Mouse (Mus musculus): ENCODE data around the gene Hist1h2ad. TPM values are rescaled to one million over a fixed set of nuclear protein-coding genes. Genes with fewer than 3 reads are reported as not detected.

The Hist1h2ad gene
- total and polyA plus RNA-seq, 3 experiments, result 13.2 to 744 TPM; not detected in 1

DNA sequence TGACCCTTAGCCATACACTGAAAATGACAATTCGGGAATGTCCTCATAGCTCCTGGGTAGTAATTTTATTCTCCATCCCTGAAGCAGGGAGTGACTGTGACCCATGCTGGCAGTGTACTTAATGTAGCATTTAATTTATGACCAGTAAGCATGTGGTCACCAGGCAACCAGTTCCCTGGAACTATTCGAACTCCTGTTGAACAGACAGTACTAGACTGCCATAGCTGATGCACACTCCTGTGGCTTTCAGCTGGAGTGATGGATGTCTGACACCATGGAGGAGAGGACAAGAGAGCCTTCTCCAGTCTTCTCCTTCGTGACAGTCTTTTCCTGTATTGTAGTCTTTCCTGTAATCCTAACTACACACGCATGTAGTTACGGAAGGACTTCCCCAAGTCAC, 45.2 kb upstream of the Hist1h2ad start:
- dilution Hi-C loops (cut with MboI; ENCODE audit: extremely low pct_ligation_motif_present, extremely low pct_unique_long_range_greater_than_20kb, low sequenced_read_pairs) (no loop called here), in situ Hi-C loops (cut with MboI; ENCODE audit: low pct_ligation_motif_present, low pct_unique_long_range_greater_than_20kb, low sequenced_read_pairs) (loop anchor here (10.0 kb wide), 1 partner anchor 1494 kb away; the partner anchor contains the start of genes Hist1h2ah and Hist1h2bk)
- peak overlapping the region; percentile 82; the same call in 1 of the 2 replicates for H3K4me2 ChIP-seq (ENCODE audit: insufficient read depth, low read depth, poor library complexity, severe bottlenecking)

GRCm38 (mm10) chr13:23529480-23530165, 44.6 kb upstream of the Hist1h2ad start:
- DNase-seq (ENCODE audit: extremely low read depth), result no peak
- Histone ChIP-seq H3K9me3 (replicated peaks; ENCODE audit: low read length) (no peaks in the 10 kb centered on the region), H3K27ac (ENCODE audit: insufficient read depth, low read depth) (no peak overlapping the region), H3K36me3 (replicated peaks in 1 of 2; ENCODE audit: control insufficient read depth in 1 of 2, insufficient read depth in 1 of 2, low read length in 1 of 2) (no peaks in the 10 kb centered on the region), H3K9ac (ENCODE audit: insufficient read depth, low read depth) (peak overlapping the region; percentile 89), H3K4me2 (ENCODE audit: insufficient read depth, low read depth, poor library complexity, severe bottlenecking) (peak overlapping the region; percentile 87; the same call in 1 of the 2 replicates), H3K4me1 (ENCODE audit: control insufficient read depth in 1 of 2, insufficient read depth in 2 of 2) (peaks cover 7 to 38% of the 10 kb centered on the region in 2 experiments), H3K4me3 (replicated peaks in 1 of 3; ENCODE audit: low read depth in 2 of 3, low read length in 2 of 3, poor library complexity in 1 of 3) (peak overlapping the region; percentile 20 to 45 (median 37)), H3K79me2 (replicated peaks; ENCODE audit: control insufficient read depth, extremely low read depth, insufficient read depth, poor library complexity, severe bottlenecking) (no peaks in the 10 kb centered on the region), H3K27me3 (replicated peaks) (no peaks in the 10 kb centered on the region)
- TF ChIP-seq CHD1 (IDR thresholded peaks at IDR 0.05; ENCODE audit: low read depth, low read length) (peak; percentile 85), ZKSCAN1 (IDR thresholded peaks at IDR 0.05; ENCODE audit: borderline replicate concordance, low read depth, low read length) (no peak), USF1 (IDR thresholded peaks at IDR 0.05; ENCODE audit: low read depth, low read length) (no peak), JUND (conservative IDR thresholded peaks at IDR 0.05; ENCODE audit: low read depth, low read length) (0 out of 2 replicates have a peak, but pooled peaks have one; percentile 26), BHLHE40 (IDR thresholded peaks at IDR 0.05; ENCODE audit: low read depth, low read length) (0 out of 2 replicates have a peak, but pooled peaks have one; percentile 16), IRF4 (IDR thresholded peaks at IDR 0.05; ENCODE audit: low read depth, low read length) (peak; percentile 59), NELFE (IDR thresholded peaks at IDR 0.05; ENCODE audit: low read depth, low read length) (0 out of 2 replicates have a peak, but pooled peaks have one; percentile 18), ZNF384 (IDR thresholded peaks at IDR 0.05; ENCODE audit: low read depth, low read length) (peak; percentile 85), SIN3A (IDR thresholded peaks at IDR 0.05; ENCODE audit: low read length) (0 out of 2 replicates have a peak, but pooled peaks have one; percentile 12), PAX5 (IDR thresholded peaks at IDR 0.05; ENCODE audit: low read length) (no peak), EP300 (IDR thresholded peaks at IDR 0.05; ENCODE audit: low read length) (peak; percentile 72), MAX (IDR thresholded peaks at IDR 0.05; ENCODE audit: low read length) (0 out of 2 replicates have a peak, but pooled peaks have one; percentile 35)
- in situ Hi-C loops (cut with MboI; ENCODE audit: low pct_ligation_motif_present, low pct_unique_long_range_greater_than_20kb, low sequenced_read_pairs), result loop anchor here (10.0 kb wide), 1 partner anchor 1495 kb away; the partner anchor contains the start of genes Hist1h2ah and Hist1h2bk
- dilution Hi-C loops (cut with MboI; ENCODE audit: extremely low pct_ligation_motif_present, extremely low pct_unique_long_range_greater_than_20kb, low sequenced_read_pairs), result no loop called here

More for the DNA sequence above, 45.2 kb upstream of the Hist1h2ad start:
- Histone ChIP-seq H3K27ac (ENCODE audit: insufficient read depth, low read depth) (no peak overlapping the region), H3K36me3 (replicated peaks in 1 of 2; ENCODE audit: control insufficient read depth in 1 of 2, insufficient read depth in 1 of 2, low read length in 1 of 2) (no peaks in the 10 kb centered on the region), H3K4me1 (ENCODE audit: control insufficient read depth in 1 of 2, insufficient read depth in 2 of 2) (peaks cover 7 to 44% of the 10 kb centered on the region in 2 experiments), H3K4me3 (replicated peaks in 1 of 3; ENCODE audit: low read depth in 2 of 3, low read length in 2 of 3, poor library complexity in 1 of 3) (no peak overlapping the region), H3K9ac (ENCODE audit: insufficient read depth, low read depth) (no peak overlapping the region; the same call in 1 of the 2 replicates), H3K27me3 (replicated peaks) (no peaks in the 10 kb centered on the region), H3K79me2 (replicated peaks; ENCODE audit: control insufficient read depth, extremely low read depth, insufficient read depth, poor library complexity, severe bottlenecking) (no peaks in the 10 kb centered on the region), H3K9me3 (replicated peaks; ENCODE audit: low read length) (no peaks in the 10 kb centered on the region)
- no peak for DNase-seq (ENCODE audit: extremely low read depth)
- TF ChIP-seq MYC (IDR thresholded peaks at IDR 0.05; ENCODE audit: low read depth, low read length) (no peak), PAX5 (IDR thresholded peaks at IDR 0.05; ENCODE audit: low read length) (no peak), GABPA (IDR thresholded peaks at IDR 0.05; ENCODE audit: insufficient replicate concordance, low read depth, low read length) (no peak), RCOR1 (conservative IDR thresholded peaks at IDR 0.05; ENCODE audit: low read depth, low read length) (no peak), ZNF384 (IDR thresholded peaks at IDR 0.05; ENCODE audit: low read depth, low read length) (no peak), ZMIZ1 (IDR thresholded peaks at IDR 0.05; ENCODE audit: low read depth, low read length) (no peak), SIN3A (IDR thresholded peaks at IDR 0.05; ENCODE audit: low read length) (no peak), MAFK (IDR thresholded peaks at IDR 0.05; ENCODE audit: insufficient replicate concordance, low read length) (no peak), ELF1 (IDR thresholded peaks at IDR 0.05; ENCODE audit: low read depth, low read length) (no peak), TCF12 (IDR thresholded peaks at IDR 0.05; ENCODE audit: low read depth, low read length) (no peak), KAT2A (IDR thresholded peaks at IDR 0.05; ENCODE audit: insufficient replicate concordance, low read length) (no peak), USF2 (conservative IDR thresholded peaks at IDR 0.05; ENCODE audit: low read depth, low read length) (no peak), MAZ (IDR thresholded peaks at IDR 0.05; ENCODE audit: low read depth, low read length) (no peak), CTCF (conservative IDR thresholded peaks at IDR 0.05 in 1 of 2, IDR thresholded peaks at IDR 0.05 in 1 of 2; ENCODE audit: low read depth in 2 of 2, low read length in 2 of 2) (no peak)

All from CH12.LX (cell line).